Mouse (Mus musculus) cerebellum, adult 2 months (tissue): ENCODE measurements around the gene Hacl1. TPM values are rescaled to one million over a fixed set of nuclear protein-coding genes. Genes with fewer than 3 reads are reported as not detected.

ENCODE experiments used
- DNase-seq, 2 experiments: peaks; one replicate each; pipeline ENCODE4 v3.0.0; 2021
- H3K27ac ChIP-seq: fragments of 200-500 bp; 2 replicates; pipeline ENCODE4 v1.5.1; 2012; ENCODE audit warnings: low read length, control low read depth, inconsistent platforms; ENCODE audit not compliant: insufficient read depth
- H3K27me3 ChIP-seq: fragments of 200-500 bp; 2 replicates; pipeline ENCODE4 v1.6.1; 2012; ENCODE audit warnings: inconsistent platforms, mild to moderate bottlenecking, low read length, moderate library complexity; ENCODE audit not compliant: control insufficient read depth, insufficient read depth
- H3K4me1 ChIP-seq: fragments of 200-500 bp; 2 replicates; pipeline ENCODE4 v1.6.1; 2011; ENCODE audit warnings: low read length; ENCODE audit not compliant: control insufficient read depth, insufficient read depth
- H3K4me3 ChIP-seq: fragments of 200-500 bp; replicated peaks from 2 replicates; pipeline ENCODE3; 2011; ENCODE audit warnings: mild to moderate bottlenecking, low read depth, low read length, control low read depth; ENCODE audit not compliant: insufficient read depth
- CTCF ChIP-seq: fragments of 200-500 bp; IDR thresholded peaks from 2 replicates; pipeline ENCODE4 v1.5.1; 2011; ENCODE audit warnings: low read depth, mild to moderate bottlenecking, control low read depth, low read length, moderate library complexity, borderline replicate concordance; ENCODE audit not compliant: insufficient read depth
- POLR2A ChIP-seq: fragments of 200-500 bp; IDR thresholded peaks from 2 replicates; pipeline ENCODE4 v1.6.1; 2011; ENCODE audit warnings: low read length, control low read depth, borderline replicate concordance; ENCODE audit not compliant: insufficient read depth
- WGBS: fragments of 180-500 bp; shearing (Covaris S2); methylation state at CpG from one replicate; pipeline ENCODE4 v1.1.7; 2018; 5-methylcytosine and 5-hydroxymethylcytosine counted together
- polyA plus RNA-seq: library from polyadenylated mRNA; depleted of rRNA; stranded (reverse); fragments of >200 nt; gene quantifications from 2 replicates; pipeline ENCODE4 v1.2.3, GENCODE M21; 2012

Gene Hacl1
- polyA plus RNA-seq, 1 experiment: 15.9 TPM

DNA sequence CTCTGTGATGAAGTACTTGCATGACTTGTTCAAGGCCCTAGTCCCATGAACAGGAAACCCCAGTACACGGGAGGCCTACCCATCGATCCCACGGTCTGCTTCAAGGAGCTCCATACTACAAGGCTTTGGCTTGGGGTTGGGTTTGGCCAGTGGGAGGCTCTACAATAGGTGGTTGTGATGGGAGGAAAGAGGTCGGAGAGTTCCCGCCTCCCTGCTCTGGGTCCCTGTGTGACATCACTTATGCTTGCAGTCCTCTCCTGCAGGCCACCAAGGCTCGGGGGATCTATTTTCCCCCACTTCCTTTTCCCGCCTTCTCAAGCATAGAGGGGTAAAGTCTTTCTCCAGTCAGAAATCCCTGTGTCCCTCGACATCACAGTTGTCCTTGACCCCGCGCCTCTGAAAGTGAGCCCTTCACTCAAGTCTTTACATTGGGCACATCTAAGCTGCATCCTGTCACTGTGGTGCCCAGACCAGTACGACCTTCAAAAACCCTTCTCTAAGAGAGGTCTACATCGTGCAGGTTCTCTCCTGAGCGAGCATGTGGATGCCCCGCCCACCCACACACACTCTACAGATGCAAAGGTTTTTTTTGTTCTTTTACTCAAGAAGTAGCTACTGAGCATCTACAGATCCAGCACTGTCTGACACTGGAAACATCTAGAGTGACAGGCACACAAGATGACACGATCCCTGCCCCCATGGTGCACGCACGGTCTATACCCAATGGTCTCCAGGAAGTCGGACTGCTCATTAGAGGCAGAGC is 66.0 kb downstream of the Hacl1 start:
- no peak for DNase-seq
- H3K4me1 ChIP-seq: peaks cover 3% of the 10 kb centered on the region; the same call in 1 of the 2 replicates
- WGBS: 93% methylated on average over 18 of the region's 18 CpGs
- no peak overlapping the region for H3K4me3 ChIP-seq
- no peak for TF ChIP-seq POLR2A
- TF ChIP-seq CTCF: no peak
- H3K27ac ChIP-seq: no peak overlapping the region
- H3K27me3 ChIP-seq: no peaks in the 10 kb centered on the region

DNA sequence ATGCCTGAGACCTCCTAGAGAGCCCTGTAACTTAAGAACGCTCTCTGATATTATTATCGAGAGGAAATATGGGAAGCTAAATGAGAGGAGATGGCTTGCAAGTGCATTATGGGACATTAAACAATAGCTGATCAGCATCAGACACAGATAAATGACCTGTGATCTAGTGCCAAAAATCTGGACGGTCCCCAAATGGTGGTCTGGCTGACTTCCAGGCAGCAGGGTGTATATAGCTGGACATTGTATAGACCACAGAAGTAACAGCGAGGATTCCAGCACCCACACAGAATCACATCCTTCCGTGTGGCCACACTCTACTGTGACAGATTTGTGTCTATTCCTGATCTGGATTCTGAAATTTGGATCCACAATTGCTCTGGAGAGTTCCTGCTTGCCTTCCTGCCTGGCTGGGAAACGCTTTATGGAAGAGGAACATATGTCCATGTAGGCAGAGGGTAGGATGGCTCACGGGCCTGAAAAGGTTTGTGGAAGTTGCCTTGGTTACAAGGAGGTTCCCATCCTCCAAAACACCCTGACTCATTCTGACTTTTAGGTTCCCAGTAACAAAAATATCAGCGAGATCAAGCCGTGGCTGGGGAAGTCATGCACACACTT is 68.4 kb downstream of the Hacl1 start:
- Histone ChIP-seq H3K27me3 (no peaks in the 10 kb centered on the region), H3K4me1 (peaks cover 3% of the 10 kb centered on the region; the same call in 1 of the 2 replicates), H3K27ac (no peak overlapping the region), H3K4me3 (no peak overlapping the region)
- WGBS: 19% methylated on average over 9 of the region's 9 CpGs
- DNase-seq: peak; percentile 16 to 27
- TF ChIP-seq POLR2A (no peak), CTCF (no peak)

DNA sequence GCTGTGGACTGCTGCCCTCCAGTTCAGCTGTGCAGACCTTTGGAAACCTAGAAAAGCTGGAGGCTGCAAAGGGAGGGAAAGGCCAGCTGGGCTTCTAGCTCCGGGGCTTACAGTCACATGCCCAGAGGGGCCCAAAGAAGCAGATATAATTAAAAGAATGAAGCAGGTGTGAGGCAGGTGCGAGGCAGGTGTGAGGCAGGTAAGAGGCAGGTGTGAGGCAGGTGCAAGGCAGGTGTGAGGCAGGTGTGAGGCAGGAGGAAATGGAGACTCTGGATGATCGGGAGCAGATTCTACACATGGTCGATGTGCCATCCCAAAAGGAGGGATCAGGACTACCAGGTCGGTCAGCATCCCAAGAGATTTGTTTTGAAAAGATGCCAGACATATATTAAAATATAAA is 69.7 kb downstream of the Hacl1 start:
- 91% methylated on average over 5 of the region's 5 CpGs for WGBS

DNA sequence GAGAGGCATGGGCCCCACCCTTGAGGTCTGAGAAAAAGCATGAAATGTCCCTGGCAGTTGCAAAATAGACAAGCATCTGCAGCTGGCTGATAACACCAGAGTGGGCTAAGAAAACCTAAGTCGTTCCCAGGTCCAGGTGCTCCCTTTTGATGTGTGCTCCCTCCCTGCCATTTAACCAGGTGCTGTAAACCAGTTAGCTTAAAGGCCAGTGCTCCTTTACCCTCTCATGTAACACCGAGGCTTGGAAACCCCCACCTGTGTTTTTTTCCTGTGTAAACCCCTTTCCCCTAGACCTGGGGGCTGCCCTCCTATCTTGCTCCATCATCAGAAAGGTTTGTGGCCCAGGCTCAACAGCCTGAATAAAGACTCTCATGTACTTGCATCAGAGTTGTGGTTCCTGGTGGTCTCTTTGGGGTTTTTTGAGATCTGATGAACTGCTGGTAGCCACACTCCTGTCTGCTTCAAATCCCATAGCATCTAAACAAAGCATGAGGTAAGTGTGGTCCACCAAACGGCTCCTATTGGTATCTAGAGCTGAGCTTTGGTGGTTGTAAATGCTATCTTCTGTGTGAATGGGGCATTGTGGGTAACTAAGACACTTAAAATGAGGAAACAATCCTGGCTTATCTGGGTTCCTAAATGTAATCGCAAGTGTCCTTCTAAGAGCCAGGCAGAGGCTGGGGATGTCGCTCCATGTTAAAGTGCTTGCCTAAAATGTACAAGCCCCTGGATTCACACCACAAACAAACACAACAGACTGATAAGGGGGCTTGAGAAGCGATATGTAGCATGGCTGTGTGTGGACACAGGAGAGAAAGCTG is 70.7 kb downstream of the Hacl1 start:
- Histone ChIP-seq H3K4me3 (no peak overlapping the region), H3K27ac (no peak overlapping the region), H3K4me1 (no peaks in the 10 kb centered on the region), H3K27me3 (no peaks in the 10 kb centered on the region)
- TF ChIP-seq CTCF (no peak), POLR2A (no peak)
- WGBS: 89% methylated on average over 6 of the region's 6 CpGs
- DNase-seq: no peak

More for the DNA sequence above, 69.7 kb downstream of the Hacl1 start:
- no peak overlapping the region for H3K27ac ChIP-seq
- H3K4me3 ChIP-seq: no peak overlapping the region
- no peaks in the 10 kb centered on the region for H3K27me3 ChIP-seq
- TF ChIP-seq POLR2A (no peak), CTCF (no peak)
- peaks cover 1% of the 10 kb centered on the region; the same call in 1 of the 2 replicates for H3K4me1 ChIP-seq
- DNase-seq: no peak

DNA sequence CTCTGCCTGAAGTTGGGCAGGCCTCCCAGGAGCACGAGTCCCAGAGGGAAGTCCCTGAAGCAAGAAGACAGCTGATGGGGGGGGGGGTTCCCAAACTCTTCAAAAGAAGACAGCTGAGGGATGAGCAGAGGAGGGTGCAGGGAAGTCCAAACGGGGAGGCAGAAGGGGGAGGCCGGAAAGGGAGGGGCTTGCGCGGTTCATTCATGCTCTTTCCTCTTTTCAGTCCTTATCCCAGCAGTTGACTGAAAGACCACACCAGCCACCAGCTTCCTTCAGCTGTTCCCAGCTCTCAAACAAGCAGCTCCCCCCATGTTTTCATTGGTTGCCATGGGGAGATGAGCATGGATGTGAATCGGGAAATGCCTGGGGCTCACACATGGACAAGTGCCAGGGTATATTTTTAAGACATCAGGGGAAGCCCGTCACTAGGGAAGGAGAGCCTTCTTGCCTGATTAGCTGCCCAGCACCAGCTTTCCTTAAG is 71.9 kb downstream of the Hacl1 start:
- no peaks in the 10 kb centered on the region for H3K4me1 ChIP-seq
- DNase-seq: no peak
- H3K27me3 ChIP-seq: no peaks in the 10 kb centered on the region
- TF ChIP-seq CTCF: no peak
- TF ChIP-seq POLR2A: no peak
- 27% methylated on average over 7 of the region's 7 CpGs for WGBS
- H3K27ac ChIP-seq: no peak overlapping the region
- no peak overlapping the region for H3K4me3 ChIP-seq

DNA sequence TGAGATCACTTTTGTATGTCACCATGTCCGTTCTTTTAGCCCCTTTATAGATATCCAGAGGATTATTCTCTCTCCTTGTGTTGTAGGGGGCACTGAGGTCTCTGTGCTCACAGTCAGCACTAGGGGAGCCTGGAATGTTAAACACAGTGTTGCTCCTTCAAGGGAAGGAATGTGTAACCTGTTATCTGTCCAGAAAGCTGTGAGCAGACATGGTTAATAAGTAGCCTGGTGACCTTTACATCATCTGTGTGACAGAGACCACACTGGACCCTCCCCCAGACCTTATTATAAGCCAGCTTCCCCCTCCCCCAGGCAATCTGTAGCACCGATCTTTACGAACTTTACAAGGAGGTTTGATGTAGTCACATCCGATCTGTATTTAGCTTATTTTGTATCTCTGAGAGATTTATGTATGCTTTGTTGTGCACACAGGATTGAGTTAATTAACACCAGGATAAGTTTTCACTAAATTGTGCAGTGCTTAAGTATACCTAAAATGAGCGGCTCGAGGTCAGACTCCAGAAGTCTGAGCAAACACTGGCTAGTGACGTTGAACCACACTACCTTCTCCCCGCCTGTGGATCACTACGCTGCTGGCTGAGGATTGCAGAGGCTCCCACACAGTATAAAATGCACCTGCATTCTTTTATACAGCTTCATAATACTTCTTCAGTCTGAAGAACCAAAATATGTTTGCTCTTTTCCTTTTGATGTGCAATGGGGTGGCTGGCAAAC is 75.4 kb downstream of the Hacl1 start:
- WGBS: 94% methylated on average over 9 of the region's 9 CpGs
- H3K4me3 ChIP-seq: no peak overlapping the region
- no peaks in the 10 kb centered on the region for H3K4me1 ChIP-seq
- no peak for TF ChIP-seq CTCF
- TF ChIP-seq POLR2A: no peak
- no peak for DNase-seq
- H3K27ac ChIP-seq: no peak overlapping the region
- no peaks in the 10 kb centered on the region for H3K27me3 ChIP-seq

DNA sequence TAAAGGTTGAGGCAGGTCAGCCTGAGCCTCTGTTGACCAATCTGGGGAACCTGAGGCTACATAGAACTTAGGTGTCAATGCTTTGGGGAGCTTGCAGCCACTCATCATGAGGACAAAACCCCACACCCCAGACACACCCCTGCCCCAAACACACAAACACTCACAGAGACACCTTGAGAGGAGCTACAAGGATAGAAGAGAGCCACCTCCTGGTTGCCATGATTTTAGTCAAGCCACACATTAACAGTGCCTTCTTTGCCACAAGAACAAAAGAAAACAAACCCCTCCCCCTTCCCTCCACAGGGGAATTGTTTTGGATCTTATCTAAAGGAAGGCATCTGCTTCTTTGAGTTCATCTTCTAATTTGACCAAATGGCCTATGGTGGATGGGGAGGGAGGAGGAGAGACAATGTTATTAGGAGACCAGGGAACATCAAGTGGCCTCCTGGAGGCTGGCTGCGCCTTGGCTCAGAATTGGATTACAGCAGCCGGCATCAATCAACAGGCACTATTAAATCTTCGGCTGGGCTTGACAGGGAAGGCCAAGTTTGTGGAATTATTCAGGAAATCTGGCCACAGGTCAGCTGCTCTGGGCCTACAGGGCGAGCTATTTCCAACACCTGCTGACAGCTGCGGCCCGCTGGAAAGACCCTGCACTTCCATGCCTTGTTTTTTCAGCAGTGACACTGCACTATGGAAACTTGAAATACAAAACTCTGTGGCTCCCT is 76.5 kb downstream of the Hacl1 start:
- no peak for TF ChIP-seq POLR2A
- TF ChIP-seq CTCF: no peak

More for the DNA sequence above, 76.5 kb downstream of the Hacl1 start:
- Histone ChIP-seq H3K27me3 (no peaks in the 10 kb centered on the region), H3K4me1 (no peaks in the 10 kb centered on the region), H3K27ac (no peak overlapping the region), H3K4me3 (no peak overlapping the region)
- 45% methylated on average over 6 of the region's 6 CpGs for WGBS
- DNase-seq: no peak
